Mouse (Mus musculus): ENCODE results near the gene Ovca2. TPM values are rescaled to one million over a fixed set of nuclear protein-coding genes. Genes with fewer than 3 reads are reported as not detected.

The Ovca2 gene
- polyA plus RNA-seq, 1 experiment: 21.1 TPM

DNA sequence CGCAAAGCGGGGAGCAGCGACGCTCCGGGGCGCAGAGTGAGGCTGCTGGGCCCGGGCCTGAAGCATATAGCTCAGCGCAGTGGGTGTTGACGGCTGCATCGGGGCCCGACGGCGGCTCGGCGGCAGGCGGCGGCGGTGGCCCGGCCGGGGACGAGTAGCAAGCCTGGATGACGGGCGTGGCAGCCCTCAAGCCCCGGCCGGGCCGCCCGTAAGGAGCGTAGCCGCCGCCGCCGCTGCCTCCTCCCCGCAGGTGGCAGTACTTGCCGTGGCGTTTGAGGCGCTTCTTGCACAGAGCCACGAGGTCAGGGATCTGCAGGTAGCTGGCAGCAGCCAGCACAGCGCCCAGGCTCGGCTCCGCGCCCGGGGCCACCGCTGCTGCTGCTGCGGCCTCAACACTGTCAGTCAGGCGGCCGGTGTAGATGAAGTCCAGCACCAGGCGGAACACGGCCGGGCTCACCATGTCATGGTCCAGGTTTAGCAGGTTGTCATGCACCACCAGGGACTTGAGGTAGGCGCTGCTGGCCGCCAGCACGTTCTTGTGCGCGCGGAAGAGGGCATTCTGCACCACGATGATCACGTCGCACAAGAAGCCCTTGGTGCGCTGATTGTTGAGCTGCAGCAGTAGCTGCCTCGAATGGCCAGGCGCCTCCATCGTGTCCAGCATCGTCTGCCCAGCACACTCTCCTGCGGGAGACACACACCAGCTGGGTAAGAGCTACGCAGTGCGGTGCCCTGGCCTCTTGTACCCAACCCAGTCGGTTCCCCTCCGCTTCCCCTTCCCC is 11.6 kb downstream of the Ovca2 start:
- Histone ChIP-seq H3K4me3 (replicated peaks; ENCODE audit: extremely low read depth, low read depth, low read length) (peak overlapping the region; percentile 21), H3K4me1 (ENCODE audit: control insufficient read depth, insufficient read depth, low read length) (peaks cover 17% of the 10 kb centered on the region)
- no peak for DNase-seq
- TF ChIP-seq POLR2A (IDR thresholded peaks at IDR 0.05; ENCODE audit: borderline replicate concordance, extremely low read depth, low read depth, low read length) (0 out of 2 replicates have a peak, but pooled peaks have one; percentile 6), CTCF (IDR thresholded peaks at IDR 0.05; ENCODE audit: insufficient read depth, low read length) (no peak)
- WGBS: 35% methylated on average over 68 of the region's 68 CpGs

DNA sequence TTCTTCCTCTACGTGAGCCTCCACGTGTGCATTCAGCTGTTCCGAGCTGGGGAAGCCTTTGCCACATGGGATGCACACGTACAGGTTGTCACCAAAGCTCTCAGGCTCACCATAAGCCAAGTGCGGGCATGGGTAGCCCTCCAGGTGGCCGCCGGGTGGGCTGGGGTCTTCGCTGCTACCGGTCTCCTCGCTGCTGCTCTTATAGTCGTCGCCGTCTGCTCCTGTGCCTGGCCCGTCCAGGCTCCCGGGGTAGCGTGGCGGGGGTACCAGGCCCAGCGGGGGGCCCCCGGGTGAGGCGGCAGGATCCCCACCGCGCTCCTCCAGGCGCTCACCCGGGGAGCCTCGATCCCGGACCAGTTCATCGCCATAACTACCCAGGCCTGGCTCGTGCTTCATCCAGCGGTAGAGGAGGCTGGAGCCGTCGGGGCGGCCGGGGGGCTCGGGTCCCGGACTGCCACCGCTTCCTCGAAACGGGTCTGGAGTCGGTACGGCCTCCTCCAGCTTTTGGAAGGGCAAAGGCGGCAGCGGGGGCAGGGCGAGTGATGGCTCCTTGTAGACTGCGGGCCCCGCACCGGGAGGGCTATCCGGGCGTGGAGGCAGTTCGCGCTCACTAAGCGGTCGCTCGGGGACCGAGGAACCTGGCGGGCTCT is 12.3 kb downstream of the Ovca2 start:
- WGBS: 35% methylated on average over 55 of the region's 55 CpGs
- Histone ChIP-seq H3K4me1 (ENCODE audit: control insufficient read depth, insufficient read depth, low read length) (peaks cover 17% of the 10 kb centered on the region), H3K4me3 (replicated peaks; ENCODE audit: extremely low read depth, low read depth, low read length) (no peak overlapping the region)
- TF ChIP-seq POLR2A (IDR thresholded peaks at IDR 0.05; ENCODE audit: borderline replicate concordance, extremely low read depth, low read depth, low read length) (no peak), CTCF (IDR thresholded peaks at IDR 0.05; ENCODE audit: insufficient read depth, low read length) (no peak)
- no peak for DNase-seq

DNA sequence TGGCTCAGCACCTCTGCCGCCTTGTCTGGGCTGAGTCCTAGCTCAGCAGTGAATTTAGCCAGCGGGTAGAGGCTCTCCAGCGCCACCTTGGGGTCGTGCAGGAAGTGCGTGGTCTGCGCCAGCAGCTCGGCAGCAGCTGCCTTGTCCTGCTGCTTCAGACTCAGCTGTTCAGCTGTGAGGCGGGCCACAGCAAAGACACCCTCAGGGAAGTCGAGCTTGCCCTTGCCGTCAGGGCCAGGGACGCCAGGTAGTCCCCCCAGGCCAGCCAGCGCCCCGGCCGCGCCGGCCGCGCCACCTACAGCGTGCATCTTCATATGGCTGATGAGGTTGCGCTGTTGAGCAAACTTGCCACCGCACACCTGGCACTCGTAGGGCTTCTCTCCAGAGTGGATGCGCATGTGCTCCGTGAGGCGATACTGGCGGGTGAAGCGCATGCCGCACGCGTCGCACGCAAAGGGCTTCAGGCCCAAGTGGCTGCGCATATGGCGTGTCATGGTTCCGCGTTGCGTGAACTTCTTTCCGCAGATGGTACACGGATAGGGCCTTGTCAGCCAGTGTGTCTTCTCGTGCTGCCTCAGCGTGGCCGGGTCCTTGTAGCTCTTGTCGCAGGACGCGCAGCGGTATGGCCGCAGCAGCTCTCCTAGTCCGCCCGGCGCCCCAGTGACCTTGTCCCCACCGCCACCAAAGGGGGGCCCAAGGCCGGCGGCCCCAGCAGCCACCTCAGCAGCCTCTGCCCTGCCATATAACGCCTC is 13.0 kb downstream of the Ovca2 start:
- peak; percentile 88 for DNase-seq
- peak; percentile 25; the same call in 1 of the 2 replicates for TF ChIP-seq POLR2A (IDR thresholded peaks at IDR 0.05; ENCODE audit: borderline replicate concordance, extremely low read depth, low read depth, low read length)
- peak; percentile 74 for TF ChIP-seq CTCF (IDR thresholded peaks at IDR 0.05; ENCODE audit: insufficient read depth, low read length)
- Histone ChIP-seq H3K4me1 (ENCODE audit: control insufficient read depth, insufficient read depth, low read length) (peaks cover 16% of the 10 kb centered on the region), H3K4me3 (replicated peaks; ENCODE audit: extremely low read depth, low read depth, low read length) (peak overlapping the region; percentile 2)
- 31% methylated on average over 54 of the region's 54 CpGs for WGBS

DNA sequence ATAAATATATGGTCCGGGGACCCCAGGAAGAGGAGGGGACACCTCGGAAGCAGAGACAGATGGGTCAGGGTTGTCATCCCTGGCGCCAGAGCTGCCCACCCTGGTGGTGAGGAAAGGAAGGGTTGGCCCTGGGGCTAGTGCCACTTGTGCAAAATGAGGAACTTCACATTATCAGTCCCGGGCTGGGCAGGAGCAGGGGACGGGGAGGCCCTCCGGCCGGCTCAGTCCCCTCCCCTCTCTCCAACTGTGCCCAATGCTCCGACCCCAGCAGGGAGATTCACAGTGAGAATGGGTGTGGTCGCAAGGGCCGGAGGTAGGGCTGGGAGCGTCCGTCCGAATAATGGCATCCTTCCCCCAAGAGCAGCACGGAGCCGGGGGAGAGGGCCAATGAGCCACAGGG is 13.9 kb downstream of the Ovca2 start:
- no peak for DNase-seq
- WGBS: 41% methylated on average over 15 of the region's 15 CpGs
- Histone ChIP-seq H3K4me3 (replicated peaks; ENCODE audit: extremely low read depth, low read depth, low read length) (no peak overlapping the region), H3K4me1 (ENCODE audit: control insufficient read depth, insufficient read depth, low read length) (peaks cover 14% of the 10 kb centered on the region)
- TF ChIP-seq CTCF (IDR thresholded peaks at IDR 0.05; ENCODE audit: insufficient read depth, low read length) (no peak), POLR2A (IDR thresholded peaks at IDR 0.05; ENCODE audit: borderline replicate concordance, extremely low read depth, low read depth, low read length) (no peak)

DNA sequence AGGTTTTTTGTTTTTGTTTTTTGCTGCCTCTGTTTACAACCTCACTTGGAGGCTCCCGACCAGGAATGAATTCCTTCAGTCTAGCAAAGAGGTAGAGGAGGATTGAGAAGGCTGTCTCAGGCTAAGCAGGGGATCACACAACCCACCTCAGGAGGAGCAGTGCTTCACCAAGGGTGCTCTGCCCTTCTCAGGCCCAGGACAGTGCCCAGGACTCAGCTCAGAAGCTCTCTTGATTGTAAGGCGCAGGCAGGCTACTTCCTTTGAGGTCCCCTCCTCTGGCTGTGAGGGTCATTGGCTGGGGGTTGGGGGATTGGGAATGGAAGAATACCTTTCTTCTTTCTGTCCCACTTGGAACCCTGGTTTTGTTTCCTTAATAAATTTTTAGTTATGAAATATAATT is 14.6 kb downstream of the Ovca2 start:
- WGBS: 68% methylated on average over 2 of the region's 2 CpGs
- TF ChIP-seq CTCF (IDR thresholded peaks at IDR 0.05; ENCODE audit: insufficient read depth, low read length) (no peak), POLR2A (IDR thresholded peaks at IDR 0.05; ENCODE audit: borderline replicate concordance, extremely low read depth, low read depth, low read length) (no peak)
- no peak for DNase-seq
- Histone ChIP-seq H3K4me1 (ENCODE audit: control insufficient read depth, insufficient read depth, low read length) (peaks cover 8% of the 10 kb centered on the region; the same call in 1 of the 2 replicates), H3K4me3 (replicated peaks; ENCODE audit: extremely low read depth, low read depth, low read length) (no peak overlapping the region)

DNA sequence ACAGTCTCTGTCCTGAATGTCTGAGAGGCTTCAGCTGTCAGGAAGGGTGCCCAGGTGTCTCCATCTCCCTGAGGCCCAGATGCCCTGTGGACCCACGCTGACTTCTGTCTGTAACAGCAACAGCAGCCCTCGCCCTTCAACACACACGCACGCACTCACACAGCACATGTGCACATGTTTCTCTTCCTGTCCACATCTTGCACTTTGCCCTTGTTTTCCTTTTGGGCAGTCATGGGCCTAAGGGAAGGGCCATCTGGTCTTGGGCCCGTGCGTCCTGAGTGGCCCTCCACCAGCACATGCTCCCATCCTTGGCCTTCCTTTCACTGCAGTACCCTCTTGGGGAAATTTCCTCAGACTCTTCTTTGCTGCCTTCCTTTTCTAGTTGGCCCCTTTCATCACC is 15.3 kb downstream of the Ovca2 start:
- TF ChIP-seq POLR2A (IDR thresholded peaks at IDR 0.05; ENCODE audit: borderline replicate concordance, extremely low read depth, low read depth, low read length): no peak
- no peak for TF ChIP-seq CTCF (IDR thresholded peaks at IDR 0.05; ENCODE audit: insufficient read depth, low read length)
- WGBS: 55% methylated on average over 6 of the region's 6 CpGs
- H3K4me3 ChIP-seq (replicated peaks; ENCODE audit: extremely low read depth, low read depth, low read length): no peak overlapping the region
- peaks cover 8% of the 10 kb centered on the region; the same call in 1 of the 2 replicates for H3K4me1 ChIP-seq (ENCODE audit: control insufficient read depth, insufficient read depth, low read length)
- no peak for DNase-seq

DNA sequence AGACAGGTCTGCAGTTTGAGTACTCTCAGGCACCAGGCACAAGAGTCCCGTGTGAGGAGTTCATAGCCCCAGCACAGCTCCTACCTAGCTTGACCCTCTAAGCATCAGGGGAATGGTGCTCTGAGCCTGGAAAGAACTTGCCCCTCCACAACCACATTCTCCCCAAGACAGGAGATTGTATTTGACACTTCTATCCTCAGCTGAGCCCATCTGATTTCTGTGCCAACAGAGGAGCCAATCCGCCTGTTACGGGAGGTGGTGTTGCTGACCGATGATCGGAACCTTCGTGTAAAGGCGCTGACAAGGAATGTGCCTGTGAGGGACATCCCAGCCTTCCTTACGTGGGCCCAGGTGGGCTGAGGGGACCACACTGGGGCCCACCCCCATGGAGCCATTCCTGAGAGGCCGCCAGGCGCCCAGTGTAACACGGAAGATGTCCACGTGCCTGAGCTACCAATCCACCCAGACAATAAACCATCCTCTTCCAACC is 16.0 kb downstream of the Ovca2 start:
- TF ChIP-seq POLR2A (IDR thresholded peaks at IDR 0.05; ENCODE audit: borderline replicate concordance, extremely low read depth, low read depth, low read length) (no peak), CTCF (IDR thresholded peaks at IDR 0.05; ENCODE audit: insufficient read depth, low read length) (no peak)
- H3K4me1 ChIP-seq (ENCODE audit: control insufficient read depth, insufficient read depth, low read length): peaks cover 10% of the 10 kb centered on the region; the same call in 1 of the 2 replicates
- no peak overlapping the region for H3K4me3 ChIP-seq (replicated peaks; ENCODE audit: extremely low read depth, low read depth, low read length)
- WGBS: 79% methylated on average over 12 of the region's 12 CpGs
- DNase-seq: no peak

DNA sequence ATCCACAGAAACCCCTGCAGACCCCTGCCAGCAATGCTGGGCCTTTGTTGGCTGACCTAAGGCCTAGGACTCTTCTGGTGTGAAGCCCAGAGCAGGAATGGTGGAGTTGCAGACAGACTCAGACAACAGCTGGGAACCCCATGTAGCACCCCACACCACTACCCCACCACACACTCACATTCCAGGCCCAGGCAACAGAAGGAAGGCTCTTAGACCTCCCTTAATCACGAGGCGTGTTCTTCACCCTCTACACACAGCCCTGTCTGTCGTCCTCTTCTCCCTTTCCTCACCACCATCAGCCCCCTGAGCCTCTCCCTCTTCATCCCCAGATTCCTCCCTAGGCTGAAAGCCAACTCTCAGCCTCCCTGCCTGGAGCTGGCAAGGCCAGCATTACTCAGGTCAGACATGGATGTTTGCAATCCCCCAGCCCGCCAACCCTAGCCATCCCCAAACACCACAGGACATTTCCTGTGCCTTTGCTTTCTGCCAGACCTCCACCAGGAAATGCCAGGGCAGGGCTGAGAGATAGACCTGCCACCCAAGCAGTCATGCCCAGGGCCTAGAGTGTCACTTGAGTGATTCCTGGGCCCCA is 17.1 kb downstream of the Ovca2 start:
- WGBS: 50% methylated on average over 4 of the region's 4 CpGs

DNA sequence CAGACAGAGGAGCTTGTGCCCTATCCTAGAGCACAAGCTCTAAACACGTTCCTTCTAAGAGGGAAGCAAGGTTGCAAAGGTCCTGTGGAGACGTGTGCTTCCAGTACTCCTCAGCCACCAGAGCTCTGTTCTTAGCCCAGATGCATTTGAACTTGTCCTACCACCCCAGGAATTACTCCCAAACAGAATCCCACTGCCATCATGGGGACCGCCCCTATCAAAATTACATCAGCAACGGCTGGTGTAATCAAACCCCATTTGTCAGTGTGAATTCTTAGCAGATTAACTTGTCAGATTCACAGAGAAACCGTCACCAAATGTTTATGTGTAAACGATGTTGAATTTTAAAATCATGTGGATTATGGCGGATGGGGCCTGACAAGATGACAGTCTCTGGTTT is 17.7 kb downstream of the Ovca2 start:
- 76% methylated on average over 7 of the region's 7 CpGs for WGBS
- H3K4me1 ChIP-seq (ENCODE audit: control insufficient read depth, insufficient read depth, low read length): peaks cover 8% of the 10 kb centered on the region
- TF ChIP-seq POLR2A (IDR thresholded peaks at IDR 0.05; ENCODE audit: borderline replicate concordance, extremely low read depth, low read depth, low read length): no peak
- TF ChIP-seq CTCF (IDR thresholded peaks at IDR 0.05; ENCODE audit: insufficient read depth, low read length): no peak
- DNase-seq: no peak
- H3K4me3 ChIP-seq (replicated peaks; ENCODE audit: extremely low read depth, low read depth, low read length): no peak overlapping the region

More for the DNA sequence above, 17.1 kb downstream of the Ovca2 start:
- no peak for DNase-seq
- Histone ChIP-seq H3K4me1 (ENCODE audit: control insufficient read depth, insufficient read depth, low read length) (peaks cover 5% of the 10 kb centered on the region), H3K4me3 (replicated peaks; ENCODE audit: extremely low read depth, low read depth, low read length) (no peak overlapping the region)
- TF ChIP-seq POLR2A (IDR thresholded peaks at IDR 0.05; ENCODE audit: borderline replicate concordance, extremely low read depth, low read depth, low read length): no peak
- no peak for TF ChIP-seq CTCF (IDR thresholded peaks at IDR 0.05; ENCODE audit: insufficient read depth, low read length)

Measured in lung, adult 2 months (tissue).